Mouse (Mus musculus) megakaryocyte, embryonic 14.5 days (primary cell): ENCODE measurements at regions not wholly inside any gene's neighbourhood (a gene's known extent, or its start where the extent isn't known, plus 50 kb on each side); places are given as distances from the start of the nearest gene placed in this dataset.

ENCODE experiments used
- FLI1 ChIP-seq: IDR thresholded peaks from 2 replicates; pipeline ENCODE4 v1.6.1; 2012; ENCODE audit warnings: low read length, inconsistent platforms, mixed read lengths
- GATA1 ChIP-seq: IDR thresholded peaks from 3 replicates; pipeline ENCODE4 v1.6.1; 2012; ENCODE audit warnings: mixed read lengths, low read length, inconsistent platforms, borderline replicate concordance

GRCm38 (mm10) chr10:118799767-118800166 is 70.2 kb downstream of the Dyrk2 start:
- TF ChIP-seq GATA1, result no peak
- TF ChIP-seq FLI1, result no peak
